Mouse (Mus musculus): ENCODE measurements around the gene Odf3l2.

Gene Odf3l2

GRCm38 (mm10) chr10:79645711-79646110 is at the start of gene Odf3l2:
Odf3l2 (minus strand) TSS chr10:79645738.
- no peak for DNase-seq (ENCODE audit: extremely low spot score, low spot score)

GRCm38 (mm10) chr10:79694379-79694655 is 48.8 kb upstream of the Odf3l2 start:
- DNase-seq (ENCODE audit: extremely low spot score, low spot score), result no peak

- DNase-seq (ENCODE audit: extremely low spot score, low spot score), result no peak
Observed at GRCm38 (mm10) chr10:79693580-79694378, 48.2 kb upstream of the Odf3l2 start.

- no peak for DNase-seq (ENCODE audit: extremely low spot score, low spot score)
Observed at GRCm38 (mm10) chr10:79691986-79692548, 46.5 kb upstream of the Odf3l2 start.

- DNase-seq (ENCODE audit: extremely low spot score, low spot score), result no peak
Observed at GRCm38 (mm10) chr10:79689178-79689577, 43.6 kb upstream of the Odf3l2 start.

- no peak for DNase-seq (ENCODE audit: extremely low spot score, low spot score)
Observed at GRCm38 (mm10) chr10:79688720-79689119, 43.2 kb upstream of the Odf3l2 start, which contains the start of gene Gzmm. Gzmm (plus strand) TSS chr10:79689020.

- no peak for DNase-seq (ENCODE audit: extremely low spot score, low spot score)
Observed at GRCm38 (mm10) chr10:79687513-79687912, 42.0 kb upstream of the Odf3l2 start.

GRCm38 (mm10) chr10:79686691-79687090 is 41.2 kb upstream of the Odf3l2 start:
- DNase-seq (ENCODE audit: extremely low spot score, low spot score), result no peak

- no peak for DNase-seq (ENCODE audit: extremely low spot score, low spot score)
Observed at GRCm38 (mm10) chr10:79686219-79686618, 40.7 kb upstream of the Odf3l2 start.

GRCm38 (mm10) chr10:79684770-79685600 is 39.4 kb upstream of the Odf3l2 start:
- DNase-seq (ENCODE audit: extremely low spot score, low spot score), result no peak

- DNase-seq (ENCODE audit: extremely low spot score, low spot score), result no peak
Observed at GRCm38 (mm10) chr10:79683726-79684640, 38.4 kb upstream of the Odf3l2 start.

- DNase-seq (ENCODE audit: extremely low spot score, low spot score), result peak; percentile 53
Observed at GRCm38 (mm10) chr10:79682916-79683582, 37.5 kb upstream of the Odf3l2 start.

GRCm38 (mm10) chr10:79682551-79682915 is 37.0 kb upstream of the Odf3l2 start:
- DNase-seq (ENCODE audit: extremely low spot score, low spot score), result no peak

GRCm38 (mm10) chr10:79681591-79682245 is 36.2 kb upstream of the Odf3l2 start, which contains the start of gene Cdc34:
Cdc34 (plus strand) TSS chr10:79682195.
- DNase-seq (ENCODE audit: extremely low spot score, low spot score), result peak; percentile 99

- DNase-seq (ENCODE audit: extremely low spot score, low spot score), result no peak
Observed at GRCm38 (mm10) chr10:79680606-79681495, 35.3 kb upstream of the Odf3l2 start.

- DNase-seq (ENCODE audit: extremely low spot score, low spot score), result no peak
Observed at GRCm38 (mm10) chr10:79675346-79676035, 30.0 kb upstream of the Odf3l2 start.

GRCm38 (mm10) chr10:79673054-79673453 is 27.5 kb upstream of the Odf3l2 start:
- DNase-seq (ENCODE audit: extremely low spot score, low spot score), result no peak

GRCm38 (mm10) chr10:79672088-79672455 is 26.5 kb upstream of the Odf3l2 start:
- no peak for DNase-seq (ENCODE audit: extremely low spot score, low spot score)
